Mouse (Mus musculus) embryonic facial prominence, embryonic 10.5 days (tissue): ENCODE data around the gene Slc1a7. TPM values are rescaled to one million over a fixed set of nuclear protein-coding genes. Genes with fewer than 3 reads are reported as not detected.

Experiments
- DNase-seq: peaks from one replicate; pipeline ENCODE4 v3.0.0-alpha.2; 2017; ENCODE audit warnings: low spot score
- H3K27ac ChIP-seq: fragments of 300-500 bp; sonication (generic); replicated peaks from 2 replicates; pipeline ENCODE4 v1.5.1; 2016; ENCODE audit warnings: mild to moderate bottlenecking
- H3K27me3 ChIP-seq: fragments of 300-500 bp; sonication (generic); replicated peaks from 2 replicates; pipeline ENCODE4 v1.6.1; 2016; ENCODE audit warnings: low read depth, mild to moderate bottlenecking; ENCODE audit not compliant: poor library complexity, severe bottlenecking
- H3K36me3 ChIP-seq: fragments of 300-500 bp; sonication (generic); replicated peaks from 2 replicates; pipeline ENCODE4 v1.6.1; 2016; ENCODE audit warnings: mild to moderate bottlenecking, moderate library complexity
- H3K4me1 ChIP-seq: fragments of 300-500 bp; sonication (generic); 2 replicates; pipeline ENCODE4 v1.6.1; 2016
- H3K4me3 ChIP-seq: fragments of 300-500 bp; sonication (generic); 2 replicates; pipeline ENCODE4 v1.5.1; 2016; ENCODE audit warnings: mild to moderate bottlenecking, moderate library complexity
- H3K9me3 ChIP-seq: fragments of 300-500 bp; sonication (generic); 2 replicates; pipeline ENCODE4 v1.6.1; 2016; ENCODE audit warnings: mild to moderate bottlenecking
- WGBS: fragments of 180-500 bp; shearing (Covaris S2); methylation state at CpG from one replicate; pipeline ENCODE4 v1.1.7; 2016; 5-methylcytosine and 5-hydroxymethylcytosine counted together
- polyA plus RNA-seq: library from polyadenylated mRNA; unstranded; fragments of >200 nt; fragmentation: Nextera tagmentation; extraction: Ambion mirVana; gene quantifications from 2 replicates; pipeline ENCODE4 v1.2.1, GENCODE M21; 2016

Slc1a7 gene
- polyA plus RNA-seq, 1 experiment from 2014 or later: not detected

DNA sequence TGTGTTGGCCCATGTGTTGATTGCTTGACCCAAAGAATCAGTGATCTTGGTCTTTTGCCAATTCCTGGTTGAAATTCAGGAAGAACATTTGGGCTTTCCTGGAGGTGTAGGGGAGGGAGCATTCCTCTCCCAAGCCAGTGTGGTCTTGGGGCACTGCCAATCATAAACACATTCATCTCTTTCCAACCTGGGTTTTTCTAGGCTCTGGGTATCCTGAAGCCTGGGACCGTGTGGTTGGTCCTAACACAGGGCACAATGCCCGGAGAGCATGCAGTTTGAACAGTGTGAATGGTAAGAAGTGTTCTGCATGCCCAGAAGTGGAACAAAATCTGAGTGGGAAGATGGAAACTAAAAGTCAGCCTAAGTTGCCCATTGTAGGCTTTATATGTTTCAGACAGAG is 30.0 kb upstream of the Slc1a7 start:
- no peak for DNase-seq
- Histone ChIP-seq H3K9me3 (no peaks in the 10 kb centered on the region), H3K27ac (no peak overlapping the region), H3K4me3 (no peak overlapping the region), H3K27me3 (no peaks in the 10 kb centered on the region), H3K4me1 (no peaks in the 10 kb centered on the region), H3K36me3 (no peaks in the 10 kb centered on the region)
- 85% methylated on average over 2 of the region's 2 CpGs for WGBS

GRCm38 (mm10) chr4:107942741-107943140 is 25.4 kb upstream of the Slc1a7 start:
- Histone ChIP-seq H3K27ac (no peak overlapping the region), H3K9me3 (no peaks in the 10 kb centered on the region), H3K27me3 (no peaks in the 10 kb centered on the region), H3K4me3 (no peak overlapping the region), H3K4me1 (no peaks in the 10 kb centered on the region), H3K36me3 (no peaks in the 10 kb centered on the region)
- WGBS: 94% methylated on average over 7 of the region's 7 CpGs
- DNase-seq: no peak

DNA sequence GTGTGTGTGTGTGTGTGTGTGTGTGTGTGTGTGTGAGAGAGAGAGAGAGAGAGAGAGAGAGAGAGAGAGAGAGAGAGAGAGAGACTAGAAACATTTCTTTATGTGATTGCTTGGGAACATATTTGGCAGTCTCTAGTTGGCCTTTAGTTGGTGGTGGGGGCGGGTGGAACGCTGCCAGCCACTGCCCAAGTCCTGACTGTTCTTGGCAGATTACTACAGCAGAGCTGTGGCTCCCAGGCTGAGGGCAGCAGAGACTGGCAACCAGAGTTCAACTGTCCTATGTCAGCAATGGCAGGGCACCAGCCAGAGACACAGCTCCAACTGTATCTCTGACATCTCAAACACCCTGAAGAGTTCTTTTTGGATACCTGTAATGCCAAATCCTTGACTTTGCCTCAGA is 24.0 kb upstream of the Slc1a7 start:
- Histone ChIP-seq H3K4me3 (no peak overlapping the region), H3K36me3 (no peaks in the 10 kb centered on the region), H3K4me1 (no peaks in the 10 kb centered on the region), H3K9me3 (no peaks in the 10 kb centered on the region), H3K27ac (no peak overlapping the region), H3K27me3 (no peaks in the 10 kb centered on the region)
- no peak for DNase-seq
- WGBS: 83% methylated on average over 2 of the region's 2 CpGs

- Histone ChIP-seq H3K4me1 (no peaks in the 10 kb centered on the region), H3K4me3 (no peak overlapping the region), H3K9me3 (no peaks in the 10 kb centered on the region), H3K27me3 (no peaks in the 10 kb centered on the region), H3K27ac (no peak overlapping the region), H3K36me3 (no peaks in the 10 kb centered on the region)
- 91% methylated on average over 4 of the region's 4 CpGs for WGBS
- DNase-seq: no peak
Observed at GRCm38 (mm10) chr4:107949918-107950317, 18.2 kb upstream of the Slc1a7 start.

- Histone ChIP-seq H3K4me1 (no peaks in the 10 kb centered on the region), H3K36me3 (no peaks in the 10 kb centered on the region), H3K27ac (no peak overlapping the region), H3K27me3 (no peaks in the 10 kb centered on the region), H3K4me3 (no peak overlapping the region), H3K9me3 (no peaks in the 10 kb centered on the region)
- DNase-seq: no peak
Observed at GRCm38 (mm10) chr4:107952845-107953244, 15.3 kb upstream of the Slc1a7 start.

DNA sequence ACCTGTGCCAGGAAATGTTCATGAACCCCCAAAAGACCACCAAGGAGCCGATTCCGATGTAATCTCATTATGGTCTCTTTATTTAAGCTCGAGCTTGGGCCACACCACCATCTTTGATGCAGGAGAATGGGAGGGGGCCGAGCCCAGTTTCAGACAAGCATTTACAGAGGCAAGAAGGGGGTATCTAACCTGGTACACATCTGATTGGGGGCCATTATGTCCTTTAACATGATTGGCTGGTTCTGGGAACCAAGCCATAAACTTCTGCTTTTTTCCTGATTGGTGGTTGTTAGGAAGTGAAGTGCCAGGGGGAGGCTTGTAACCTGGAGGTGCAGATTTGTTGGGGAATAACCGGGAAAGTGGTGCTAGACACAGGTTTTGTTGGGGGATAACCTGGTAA is 12.4 kb upstream of the Slc1a7 start:
- Histone ChIP-seq H3K36me3 (no peaks in the 10 kb centered on the region), H3K4me1 (no peaks in the 10 kb centered on the region), H3K4me3 (no peak overlapping the region), H3K9me3 (no peaks in the 10 kb centered on the region), H3K27me3 (no peaks in the 10 kb centered on the region), H3K27ac (no peak overlapping the region)
- no peak for DNase-seq
- 79% methylated on average over 5 of the region's 5 CpGs for WGBS

- H3K27ac ChIP-seq: no peak overlapping the region
- no peak for DNase-seq
- 78% methylated on average over 7 of the region's 7 CpGs for WGBS
- 0 out of 2 replicates have a peak, but pooled peaks cover 2% of the 10 kb centered on the region for H3K27me3 ChIP-seq
- H3K4me3 ChIP-seq: no peak overlapping the region
- H3K4me1 ChIP-seq: peaks cover 7% of the 10 kb centered on the region; the same call in 1 of the 2 replicates
- H3K36me3 ChIP-seq: no peaks in the 10 kb centered on the region
- no peaks in the 10 kb centered on the region for H3K9me3 ChIP-seq
Observed at GRCm38 (mm10) chr4:107958487-107958886, 9.6 kb upstream of the Slc1a7 start.

DNA sequence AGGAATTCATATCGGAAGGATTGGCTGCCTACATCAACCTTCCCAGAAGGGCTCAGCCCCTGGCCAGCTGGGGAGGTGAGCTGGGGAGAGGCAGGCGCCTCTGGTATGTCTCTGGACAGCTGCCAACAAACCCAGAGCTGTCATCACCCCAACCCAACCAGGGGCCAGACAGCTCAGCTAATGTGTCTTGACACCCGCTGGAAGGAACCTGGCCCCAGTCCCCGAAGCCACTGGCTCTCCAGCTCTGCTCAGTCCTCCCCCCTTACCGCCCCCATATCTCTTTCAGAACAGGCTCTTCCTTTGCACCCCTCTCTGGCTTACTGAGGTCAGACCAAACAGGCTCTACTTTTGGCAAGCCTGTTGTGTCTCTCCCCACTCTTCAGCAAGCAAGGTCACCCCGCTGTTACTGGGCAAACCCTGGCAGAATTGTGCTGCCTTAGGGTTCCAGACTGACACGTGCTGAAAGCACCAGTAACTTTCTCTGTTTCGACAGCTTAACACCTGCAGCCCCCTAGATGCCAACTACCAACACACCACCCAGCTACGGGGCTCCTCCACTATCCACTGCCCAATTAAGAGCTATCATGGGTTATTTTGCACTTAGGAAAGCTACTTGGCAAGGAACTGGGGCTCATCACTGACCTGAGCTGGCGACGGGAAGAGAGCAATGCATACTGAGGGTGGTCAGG is 5.9 kb upstream of the Slc1a7 start:
- H3K4me3 ChIP-seq: no peak overlapping the region
- peaks cover 14% of the 10 kb centered on the region for H3K4me1 ChIP-seq
- H3K27ac ChIP-seq: no peak overlapping the region
- 0 out of 2 replicates have a peak, but pooled peaks cover 2% of the 10 kb centered on the region for H3K27me3 ChIP-seq
- no peak for DNase-seq
- WGBS: 79% methylated on average over 11 of the region's 11 CpGs
- no peaks in the 10 kb centered on the region for H3K9me3 ChIP-seq
- H3K36me3 ChIP-seq: no peaks in the 10 kb centered on the region

DNA sequence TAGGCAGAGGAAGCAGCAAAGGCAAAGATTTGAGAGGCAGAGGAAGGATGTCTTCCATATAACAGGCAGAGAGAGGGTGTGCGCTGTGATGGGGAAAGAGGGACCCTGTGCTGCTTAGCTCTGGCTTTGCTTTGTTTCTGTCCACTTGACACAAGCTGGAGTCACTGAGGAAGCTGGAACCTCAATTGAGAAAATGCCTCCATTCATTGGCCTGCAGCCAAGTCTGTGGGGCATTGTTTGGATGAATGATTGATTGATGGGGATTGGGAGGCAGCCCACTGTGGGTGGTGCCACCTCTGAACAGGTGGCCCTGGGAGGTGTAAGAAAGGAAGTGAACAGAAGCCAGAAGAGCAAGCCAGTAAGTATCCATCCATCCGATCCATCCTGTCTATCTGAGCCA is 5.3 kb upstream of the Slc1a7 start:
- 91% methylated on average over 2 of the region's 2 CpGs for WGBS
- no peaks in the 10 kb centered on the region for H3K9me3 ChIP-seq
- H3K27ac ChIP-seq: no peak overlapping the region
- no peaks in the 10 kb centered on the region for H3K36me3 ChIP-seq
- H3K4me1 ChIP-seq: peaks cover 14% of the 10 kb centered on the region
- no peak for DNase-seq
- no peak overlapping the region for H3K4me3 ChIP-seq
- H3K27me3 ChIP-seq: 0 out of 2 replicates have a peak, but pooled peaks cover 2% of the 10 kb centered on the region

GRCm38 (mm10) chr4:107966416-107967109 is 1.6 kb upstream of the Slc1a7 start:
- 55% methylated on average over 5 of the region's 5 CpGs for WGBS
- no peaks in the 10 kb centered on the region for H3K36me3 ChIP-seq
- peaks cover 20% of the 10 kb centered on the region for H3K4me1 ChIP-seq
- H3K27me3 ChIP-seq: 0 out of 2 replicates have a peak, but pooled peaks cover 2% of the 10 kb centered on the region
- no peak overlapping the region for H3K27ac ChIP-seq
- H3K9me3 ChIP-seq: no peaks in the 10 kb centered on the region
- H3K4me3 ChIP-seq: no peak overlapping the region
- DNase-seq: no peak

DNA sequence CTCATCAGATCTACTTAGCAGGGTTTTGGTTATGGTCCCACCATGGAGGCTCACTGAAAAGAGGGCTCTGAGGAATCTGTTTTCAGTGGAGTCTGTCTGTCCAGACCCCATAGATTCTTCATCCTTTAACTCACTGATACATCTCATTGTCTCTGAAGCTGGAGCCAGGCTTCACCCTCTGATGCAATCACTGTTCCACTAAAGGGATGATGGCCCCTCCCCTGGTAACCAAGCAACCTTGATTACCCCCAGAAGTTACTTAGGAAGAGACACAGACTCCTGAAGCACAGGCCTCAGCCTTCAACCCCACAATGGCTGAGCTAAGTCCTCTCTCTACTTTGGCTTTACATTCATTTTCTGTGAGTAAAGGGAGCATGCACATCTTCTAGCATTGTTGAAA is 1.6 kb downstream of the Slc1a7 start:
- Histone ChIP-seq H3K4me3 (no peak overlapping the region), H3K4me1 (peaks cover 14% of the 10 kb centered on the region)
- no peak for DNase-seq

DNA sequence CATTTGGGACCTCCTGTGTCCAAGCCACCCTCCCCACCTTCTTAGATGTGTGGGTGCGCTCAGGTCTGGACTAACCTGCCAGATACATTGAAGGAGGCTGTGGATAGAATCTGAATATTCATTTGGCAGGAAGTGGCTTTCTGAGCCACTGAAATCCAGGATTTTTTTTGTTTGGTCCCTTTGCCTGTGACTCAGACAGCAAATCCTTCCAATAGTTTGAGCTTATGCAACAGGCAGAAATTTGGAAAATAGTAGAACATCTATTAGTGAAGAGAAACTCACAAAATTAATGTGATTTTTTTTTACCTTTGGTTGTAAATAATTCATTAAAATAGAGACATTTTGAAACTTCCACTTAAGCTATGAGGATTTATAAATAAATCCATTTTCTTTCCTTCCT is 3.0 kb downstream of the Slc1a7 start:
- DNase-seq: no peak
- H3K27ac ChIP-seq: no peak overlapping the region
- H3K4me1 ChIP-seq: peaks cover 14% of the 10 kb centered on the region
- no peak overlapping the region for H3K4me3 ChIP-seq
- no peaks in the 10 kb centered on the region for H3K9me3 ChIP-seq
- WGBS: 86% methylated on average over 1 of the region's 1 CpGs
- H3K36me3 ChIP-seq: no peaks in the 10 kb centered on the region
- H3K27me3 ChIP-seq: no peaks in the 10 kb centered on the region

More for the DNA sequence above, 1.6 kb downstream of the Slc1a7 start:
- Histone ChIP-seq H3K27me3 (no peaks in the 10 kb centered on the region), H3K36me3 (no peaks in the 10 kb centered on the region), H3K27ac (no peak overlapping the region), H3K9me3 (no peaks in the 10 kb centered on the region)

GRCm38 (mm10) chr4:107974527-107974926 is 6.4 kb downstream of the Slc1a7 start:
- DNase-seq: no peak
- Histone ChIP-seq H3K27me3 (peaks cover 7% of the 10 kb centered on the region; the same call in 1 of the 2 replicates), H3K4me1 (peaks cover 13% of the 10 kb centered on the region), H3K4me3 (no peak overlapping the region), H3K27ac (no peak overlapping the region), H3K9me3 (no peaks in the 10 kb centered on the region), H3K36me3 (no peaks in the 10 kb centered on the region)
- 82% methylated on average over 11 of the region's 11 CpGs for whole genome bisulfite sequencing
